Mouse (Mus musculus) ES-Bruce4 (cell line): ENCODE data around the gene Ankrd35.

Experiments
- CTCF ChIP-seq: IDR thresholded peaks from one replicate; pipeline ENCODE4 v1.8.1; 2011; ENCODE audit warnings: low read depth, low read length
- POLR2A ChIP-seq: IDR thresholded peaks from one replicate; pipeline ENCODE4 v1.8.1; 2011; ENCODE audit warnings: low read length; ENCODE audit not compliant: insufficient read depth

DNA sequence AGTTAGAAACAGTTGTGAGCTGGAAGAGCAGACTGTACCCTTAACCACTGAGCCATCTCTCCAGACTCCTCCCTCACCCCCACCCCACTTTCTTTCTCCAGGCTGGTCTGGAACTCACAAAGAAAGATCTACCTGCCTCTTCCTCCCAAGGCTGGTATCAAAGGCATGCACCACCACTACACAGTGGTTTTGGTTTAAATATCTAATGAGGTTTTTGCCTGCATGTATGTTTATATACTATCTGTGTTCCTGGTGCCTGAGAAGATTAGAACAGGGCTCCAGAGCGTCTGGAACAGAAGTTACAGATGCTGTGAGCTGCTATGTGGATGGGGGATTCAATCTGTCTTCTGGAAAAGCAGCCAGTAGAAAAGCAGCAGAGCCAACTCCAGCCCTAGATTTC lies 35.9 kb upstream of the Ankrd35 start:
- TF ChIP-seq POLR2A: no peak
- TF ChIP-seq CTCF: no peak
